Mouse (Mus musculus) liver, postnatal 0 days (tissue): ENCODE data around the gene Btrc. TPM values are rescaled to one million over a fixed set of nuclear protein-coding genes. Genes with fewer than 3 reads are reported as not detected.

ENCODE experiments used
- ATAC-seq: fragments of 200-750 bp; cut with Nextera tagmentation; 2 replicates; pipeline ENCODE4 v1.8.0; 2017; ENCODE audit warnings: mild to moderate bottlenecking, moderate library complexity
- DNase-seq: peaks from one replicate; pipeline ENCODE4 v3.0.0-alpha.2; 2016
- H3K27ac ChIP-seq: fragments of 300-500 bp; sonication (generic); 2 replicates; pipeline ENCODE4 v1.5.1; 2014; ENCODE audit warnings: antibody characterized with exemption, moderate library complexity, mild to moderate bottlenecking, low read depth
- H3K27me3 ChIP-seq: fragments of 300-500 bp; sonication (generic); 2 replicates; pipeline ENCODE4 v1.6.1; 2014; ENCODE audit warnings: low read length, control low read depth, mixed read lengths; ENCODE audit not compliant: insufficient read depth
- H3K36me3 ChIP-seq: fragments of 300-500 bp; sonication (generic); replicated peaks from 2 replicates; pipeline ENCODE4 v1.6.1; 2014; ENCODE audit warnings: mild to moderate bottlenecking, control low read depth, low read length, moderate library complexity, mixed read lengths; ENCODE audit not compliant: insufficient read depth
- H3K4me1 ChIP-seq: fragments of 300-500 bp; sonication (generic); 2 replicates; pipeline ENCODE4 v1.6.1; 2014; ENCODE audit warnings: antibody characterized with exemption, mild to moderate bottlenecking, control low read depth; ENCODE audit not compliant: insufficient read depth
- H3K4me2 ChIP-seq: fragments of 300-500 bp; sonication (generic); 2 replicates; pipeline ENCODE4 v1.6.1; 2014; ENCODE audit warnings: low read depth, mild to moderate bottlenecking, low read length, moderate library complexity, mixed read lengths
- H3K4me3 ChIP-seq: fragments of 300-500 bp; sonication (generic); 2 replicates; pipeline ENCODE4 v1.5.1; 2014; ENCODE audit warnings: low read depth, low read length
- H3K9ac ChIP-seq: fragments of 300-500 bp; sonication (generic); replicated peaks from 2 replicates; pipeline ENCODE4 v1.6.1; 2014; ENCODE audit warnings: mild to moderate bottlenecking, moderate library complexity
- H3K9me3 ChIP-seq: fragments of 300-500 bp; sonication (generic); 2 replicates; pipeline ENCODE4 v1.6.1; 2016; ENCODE audit warnings: mild to moderate bottlenecking, control low read depth, low read length, mixed read lengths
- CTCF ChIP-seq: sonication (generic); IDR thresholded peaks from 2 replicates; pipeline ENCODE4 v1.5.1; 2016; ENCODE audit warnings: antibody characterized with exemption, low read depth
- EP300 ChIP-seq: IDR thresholded peaks from 2 replicates; pipeline ENCODE4 v1.6.1; 2016; ENCODE audit warnings: antibody characterized with exemption, low read depth, mild to moderate bottlenecking
- WGBS: fragments of 180-500 bp; shearing (Covaris S2); extraction: QIAGEN DNeasy Blood & Tissue Kit; methylation state at CpG from one replicate; pipeline ENCODE4 v1.1.7; 2014; ENCODE audit not compliant: insufficient replicate concordance; 5-methylcytosine and 5-hydroxymethylcytosine counted together
- polyA plus RNA-seq: library from polyadenylated mRNA; unstranded; fragments of >200 nt; fragmentation: Nextera tagmentation; extraction: Ambion mirVana; gene quantifications from 2 replicates; pipeline ENCODE4 v1.2.1, GENCODE M21; 2015

The Btrc gene
- polyA plus RNA-seq, 1 experiment from 2014 or later = 21.3 TPM

- H3K9ac ChIP-seq = no peak overlapping the region
- H3K36me3 ChIP-seq = peaks cover 17% of the 10 kb centered on the region
- TF ChIP-seq CTCF = no peak
- TF ChIP-seq EP300 = no peak
- ATAC-seq (no peak), DNase-seq (no peak)
- no peak overlapping the region for H3K27ac ChIP-seq
- no peaks in the 10 kb centered on the region for H3K9me3 ChIP-seq
- WGBS = 68% methylated on average over 7 of the region's 7 CpGs
- H3K4me1 ChIP-seq = no peaks in the 10 kb centered on the region
- no peaks in the 10 kb centered on the region for H3K27me3 ChIP-seq
- no peak overlapping the region for H3K4me2 ChIP-seq
- no peak overlapping the region for H3K4me3 ChIP-seq
Observed at GRCm38 (mm10) chr19:45458702-45459101, 95.2 kb downstream of the Btrc start.

DNA sequence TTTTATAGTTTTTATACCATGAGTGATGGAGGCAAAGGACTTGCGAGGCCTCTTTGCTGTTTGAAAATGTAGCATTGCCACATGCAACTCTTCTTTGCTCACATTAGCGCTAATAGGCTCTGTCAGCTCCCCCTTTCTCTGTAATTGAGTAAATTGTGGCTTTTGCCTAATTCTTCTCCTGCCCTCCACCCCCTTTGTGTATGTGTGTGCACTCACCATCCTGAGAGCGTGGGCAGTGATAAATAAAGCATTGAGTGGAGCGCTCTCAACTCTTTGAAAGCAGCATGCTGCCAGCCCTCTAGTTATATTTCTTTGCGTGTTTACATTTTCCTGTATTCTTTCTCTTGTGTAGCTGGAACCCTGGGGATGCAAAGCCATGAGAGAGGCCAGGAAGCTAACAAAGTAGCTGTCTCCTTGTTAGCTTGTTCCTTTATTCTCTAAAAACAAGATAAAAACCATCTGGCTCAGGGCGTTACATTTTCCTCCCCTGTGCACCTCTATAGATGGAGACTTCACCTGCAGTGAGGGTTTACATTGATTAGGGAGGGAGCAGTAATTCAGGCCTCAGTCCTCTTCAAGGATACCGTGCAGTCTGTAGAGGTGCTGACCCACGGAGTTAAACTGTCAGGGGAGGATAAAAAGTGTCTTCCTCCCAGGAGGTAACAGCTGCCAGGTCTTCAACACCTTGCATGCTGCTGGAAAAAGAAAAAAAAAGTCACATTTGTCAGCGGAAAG lies 96.6 kb downstream of the Btrc start:
- H3K27ac ChIP-seq = no peak overlapping the region
- DNase-seq = no peak
- H3K4me3 ChIP-seq = no peak overlapping the region
- no peak overlapping the region for H3K9ac ChIP-seq
- H3K4me2 ChIP-seq = no peak overlapping the region
- ATAC-seq = no peak
- 85% methylated on average over 9 of the region's 9 CpGs for WGBS
- no peaks in the 10 kb centered on the region for H3K4me1 ChIP-seq
- H3K9me3 ChIP-seq = no peaks in the 10 kb centered on the region
- TF ChIP-seq CTCF (no peak), EP300 (no peak)
- peaks cover 19% of the 10 kb centered on the region for H3K36me3 ChIP-seq
- H3K27me3 ChIP-seq = no peaks in the 10 kb centered on the region

DNA sequence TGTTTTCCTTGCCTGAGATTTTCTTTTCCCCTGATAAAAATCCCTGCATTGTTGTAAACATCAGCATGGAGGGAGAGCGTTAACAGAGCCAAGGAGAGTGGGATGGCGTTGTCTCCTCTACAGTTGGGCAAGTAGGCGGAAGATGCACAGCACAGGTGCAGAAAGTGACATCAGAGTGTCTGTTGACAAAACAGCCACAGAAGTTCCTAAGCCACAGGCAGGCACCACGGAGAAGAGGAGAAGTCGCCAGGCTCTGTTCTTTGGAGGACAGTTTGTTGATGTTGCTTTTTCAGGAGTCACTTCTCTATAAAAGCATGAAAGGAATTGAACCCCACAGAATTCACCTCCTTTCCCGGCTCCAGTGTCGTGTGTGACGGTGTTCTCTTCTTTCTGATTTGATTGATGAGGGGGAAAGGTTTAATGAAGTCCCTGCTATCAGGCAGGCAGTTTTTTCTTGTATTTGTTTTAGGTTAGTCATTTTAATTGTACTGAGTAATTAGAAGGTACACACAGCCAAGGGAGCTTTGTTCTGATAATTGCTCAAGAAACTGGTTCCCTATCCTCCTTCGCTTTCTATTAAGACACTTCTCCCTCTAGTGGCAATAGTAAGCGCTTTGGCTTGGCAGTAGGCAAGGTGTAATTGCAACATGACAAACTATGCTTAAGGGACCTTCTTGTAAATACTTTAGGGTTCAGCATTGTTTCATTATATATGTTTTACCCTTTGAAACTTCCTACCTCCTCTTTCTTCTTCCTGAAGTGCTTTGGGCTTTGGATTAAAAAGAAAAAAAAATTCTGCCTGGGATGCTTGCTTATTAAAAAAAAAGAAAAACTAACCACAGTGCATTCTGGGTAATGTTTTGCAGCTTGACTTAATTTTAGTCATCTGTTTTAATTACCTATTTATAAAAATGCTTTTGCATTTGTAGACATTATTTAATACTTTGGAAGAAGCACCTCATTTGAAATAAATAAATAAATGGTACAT lies 97.5 kb downstream of the Btrc start:
- H3K27me3 ChIP-seq = no peaks in the 10 kb centered on the region
- H3K36me3 ChIP-seq = peaks cover 20% of the 10 kb centered on the region
- no peak for DNase-seq
- H3K9ac ChIP-seq = no peak overlapping the region
- 75% methylated on average over 10 of the region's 10 CpGs for WGBS
- H3K9me3 ChIP-seq = no peaks in the 10 kb centered on the region
- H3K27ac ChIP-seq = no peak overlapping the region
- no peak for ATAC-seq
- no peak overlapping the region for H3K4me2 ChIP-seq
- H3K4me1 ChIP-seq = no peaks in the 10 kb centered on the region
- no peak overlapping the region for H3K4me3 ChIP-seq
- TF ChIP-seq EP300 (no peak), CTCF (peak; percentile 69)

- no peak overlapping the region for H3K4me3 ChIP-seq
- TF ChIP-seq CTCF (peak; percentile 50), EP300 (no peak)
- no peak for DNase-seq
- no peaks in the 10 kb centered on the region for H3K27me3 ChIP-seq
- H3K4me1 ChIP-seq = no peaks in the 10 kb centered on the region
- H3K9me3 ChIP-seq = no peaks in the 10 kb centered on the region
- H3K9ac ChIP-seq = no peak overlapping the region
- peaks cover 15% of the 10 kb centered on the region for H3K36me3 ChIP-seq
- WGBS = 95% methylated on average over 5 of the region's 5 CpGs
- H3K27ac ChIP-seq = no peak overlapping the region
- no peak for ATAC-seq
- no peak overlapping the region for H3K4me2 ChIP-seq
Observed at GRCm38 (mm10) chr19:45469760-45470159, 106.2 kb downstream of the Btrc start.

GRCm38 (mm10) chr19:45472691-45473520 lies 109.4 kb downstream of the Btrc start:
- Histone ChIP-seq H3K27me3 (no peaks in the 10 kb centered on the region), H3K4me2 (0 out of 2 replicates have a peak overlapping the region, but pooled peaks have one; percentile 22), H3K27ac (peak overlapping the region; percentile 64), H3K9me3 (no peaks in the 10 kb centered on the region), H3K4me3 (no peak overlapping the region), H3K36me3 (peaks cover 15% of the 10 kb centered on the region), H3K4me1 (peaks cover 12% of the 10 kb centered on the region), H3K9ac (0 out of 2 replicates have a peak overlapping the region, but pooled peaks have one; percentile 11)
- ATAC-seq (no peak), DNase-seq (peak; percentile 32)
- 57% methylated on average over 11 of the region's 11 CpGs for WGBS
- TF ChIP-seq CTCF (no peak), EP300 (no peak)
